Mouse (Mus musculus): ENCODE results near the gene Grin3b.

DNA sequence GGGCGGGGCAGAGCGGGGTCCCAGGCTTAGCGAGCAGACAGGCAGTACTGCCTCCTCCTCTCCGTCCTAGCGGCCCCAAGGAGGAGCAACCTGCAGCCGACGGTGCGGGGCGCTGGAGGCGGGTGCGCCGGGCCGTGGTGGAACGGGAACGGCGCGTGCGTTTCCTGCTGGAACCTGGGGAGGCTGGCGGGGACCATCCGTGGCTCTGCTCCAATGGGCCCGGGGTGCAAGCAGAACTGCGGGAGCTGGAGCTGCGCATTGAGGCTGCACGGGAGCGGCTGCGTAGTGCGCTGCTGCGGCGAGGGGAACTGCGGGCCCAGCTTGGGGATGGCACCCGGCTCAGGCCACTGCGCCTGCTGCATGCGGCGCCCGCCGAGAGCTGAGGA lies 6.2 kb downstream of the Grin3b start:
- TF ChIP-seq CTCF (IDR thresholded peaks at IDR 0.05; ENCODE audit: extremely low read depth, insufficient read depth, insufficient read length, insufficient replicate concordance) (no peak), POLR2A (IDR thresholded peaks at IDR 0.05; ENCODE audit: low read depth, low read length) (no peak)
